Mouse (Mus musculus) hindbrain, embryonic 13.5 days (tissue): ENCODE measurements around the gene Fam110a. TPM values are rescaled to one million over a fixed set of nuclear protein-coding genes. Genes with fewer than 3 reads are reported as not detected.

Experiments used
- ATAC-seq: fragments of 200-750 bp; cut with Nextera tagmentation; 2 replicates; pipeline ENCODE4 v1.8.0; 2017; ENCODE audit warnings: moderate TSS enrichment; ENCODE audit not compliant: low FRiP score
- H3K27ac ChIP-seq: fragments of 300-500 bp; sonication (generic); 2 replicates; pipeline ENCODE4 v1.5.1; 2015; ENCODE audit warnings: inconsistent platforms, mild to moderate bottlenecking, moderate library complexity
- H3K27me3 ChIP-seq: fragments of 300-500 bp; sonication (generic); 2 replicates; pipeline ENCODE4 v1.6.1; 2015; ENCODE audit warnings: mild to moderate bottlenecking, inconsistent platforms
- H3K36me3 ChIP-seq: fragments of 300-500 bp; sonication (generic); 2 replicates; pipeline ENCODE4 v1.6.1; 2015; ENCODE audit warnings: mild to moderate bottlenecking, inconsistent platforms
- H3K4me1 ChIP-seq: fragments of 300-500 bp; sonication (generic); replicated peaks from 2 replicates; pipeline ENCODE4 v1.6.1; 2015; ENCODE audit warnings: inconsistent platforms
- H3K4me2 ChIP-seq: fragments of 300-500 bp; sonication (generic); 2 replicates; pipeline ENCODE4 v1.6.1; 2015; ENCODE audit warnings: inconsistent platforms, mild to moderate bottlenecking, moderate library complexity
- H3K4me3 ChIP-seq: fragments of 300-500 bp; sonication (generic); 2 replicates; pipeline ENCODE4 v1.5.1; 2015; ENCODE audit warnings: mild to moderate bottlenecking, inconsistent platforms
- H3K9ac ChIP-seq: fragments of 300-500 bp; sonication (generic); 2 replicates; pipeline ENCODE4 v1.6.1; 2015; ENCODE audit warnings: mild to moderate bottlenecking, inconsistent platforms
- H3K9me3 ChIP-seq: fragments of 300-500 bp; sonication (generic); 2 replicates; pipeline ENCODE4 v1.6.1; 2016; ENCODE audit warnings: inconsistent platforms
- WGBS: fragments of 180-500 bp; shearing (Covaris S2); methylation state at CpG from one replicate; pipeline ENCODE4 v1.1.7; 2015; 5-methylcytosine and 5-hydroxymethylcytosine counted together
- polyA plus RNA-seq: library from polyadenylated mRNA; unstranded; fragments of >200 nt; fragmentation: Nextera tagmentation; extraction: Ambion mirVana; gene quantifications from 2 replicates; pipeline ENCODE4 v1.2.1, GENCODE M21; 2015

Gene Fam110a
- polyA plus RNA-seq, 1 experiment from 2014 or later = 71.4 TPM

DNA sequence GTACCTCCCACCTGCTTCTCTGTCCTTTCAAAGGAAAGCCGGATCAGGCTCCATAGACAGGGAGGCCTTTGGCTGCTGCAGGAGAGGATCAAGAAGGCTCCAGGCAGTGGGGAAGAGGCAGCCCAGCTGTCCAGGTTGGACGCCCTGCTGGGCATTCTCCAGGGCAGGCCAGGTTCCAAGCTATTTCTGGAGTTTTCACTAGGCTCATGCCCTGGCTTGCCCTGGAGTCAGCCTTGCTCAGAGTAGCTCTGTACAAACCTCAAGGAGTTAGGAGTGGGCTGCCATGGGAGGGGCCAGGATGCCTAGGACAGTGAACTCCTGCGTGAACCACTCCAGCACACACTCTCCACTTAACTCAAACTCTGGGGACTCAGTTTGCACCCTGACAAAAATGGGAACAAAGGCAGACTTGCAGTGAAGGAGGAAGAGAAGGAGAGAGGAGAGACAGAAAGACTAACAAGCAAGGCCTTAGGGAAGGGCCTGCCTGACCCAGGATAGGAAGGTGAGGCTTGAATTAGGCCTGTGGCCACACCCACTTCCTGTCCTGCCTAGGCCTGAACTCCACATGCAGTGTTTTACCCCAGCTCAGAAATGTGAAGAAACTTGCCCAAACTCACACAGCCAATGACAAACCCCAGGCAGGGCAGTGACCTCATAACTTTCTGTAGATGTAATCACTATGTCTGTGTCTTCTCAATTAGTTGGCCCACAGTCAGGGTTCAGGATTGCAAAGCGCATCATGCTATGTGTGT, 2.2 kb downstream of the Fam110a start:
- no peak for ATAC-seq
- H3K27ac ChIP-seq = no peak overlapping the region
- 0 out of 2 replicates have a peak, but pooled peaks cover 11% of the 10 kb centered on the region for H3K27me3 ChIP-seq
- H3K9ac ChIP-seq = 0 out of 2 replicates have a peak overlapping the region, but pooled peaks have one; percentile 35
- H3K4me1 ChIP-seq = peaks cover 60% of the 10 kb centered on the region
- H3K9me3 ChIP-seq = no peaks in the 10 kb centered on the region
- H3K36me3 ChIP-seq = no peaks in the 10 kb centered on the region
- no peak overlapping the region for H3K4me3 ChIP-seq
- H3K4me2 ChIP-seq = no peak overlapping the region
- WGBS = 81% methylated on average over 4 of the region's 4 CpGs

DNA sequence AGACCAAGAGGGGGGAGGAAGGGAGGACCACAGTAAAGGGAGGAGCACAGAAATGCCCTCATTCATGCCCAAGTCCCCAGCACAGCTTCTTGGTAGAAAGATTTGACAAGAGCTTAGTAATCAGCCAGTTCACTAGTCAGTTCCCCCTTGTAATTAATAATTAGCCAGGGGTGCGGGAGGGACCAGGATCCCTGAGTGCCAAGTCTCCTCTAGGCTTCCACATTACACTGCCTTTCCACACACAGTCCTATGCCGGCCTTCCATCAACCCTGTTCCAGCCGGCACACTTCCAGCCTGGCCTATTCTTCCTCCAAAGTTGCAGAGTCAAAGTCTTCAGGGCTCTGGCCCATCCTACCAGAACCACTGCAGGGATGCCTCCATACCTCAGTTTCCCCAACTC, 4.0 kb downstream of the Fam110a start:
- H3K4me2 ChIP-seq = no peak overlapping the region
- no peak for ATAC-seq
- 78% methylated on average over 3 of the region's 3 CpGs for WGBS
- no peaks in the 10 kb centered on the region for H3K36me3 ChIP-seq
- 0 out of 2 replicates have a peak, but pooled peaks cover 11% of the 10 kb centered on the region for H3K27me3 ChIP-seq
- H3K4me1 ChIP-seq = peaks cover 75% of the 10 kb centered on the region
- no peaks in the 10 kb centered on the region for H3K9me3 ChIP-seq
- no peak overlapping the region for H3K9ac ChIP-seq
- H3K4me3 ChIP-seq = no peak overlapping the region
- H3K27ac ChIP-seq = no peak overlapping the region

DNA sequence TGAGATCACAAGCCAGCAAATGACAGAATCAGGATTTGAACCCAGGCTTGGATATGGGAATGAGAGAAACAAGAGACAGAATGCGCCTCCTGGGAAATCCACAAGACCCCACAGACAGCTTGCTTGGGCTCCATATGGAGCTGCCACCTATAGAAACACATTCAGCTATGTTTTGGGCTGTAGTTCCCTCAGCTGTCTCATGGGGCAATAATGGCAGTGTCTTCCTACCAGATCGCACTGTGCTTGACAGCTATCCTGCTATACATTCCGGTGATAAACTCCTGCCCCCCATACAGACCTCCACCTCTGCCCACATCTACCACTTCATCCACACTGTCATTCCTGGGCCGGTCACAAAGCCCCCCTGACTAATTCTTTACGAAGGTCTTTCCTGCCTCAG, 4.7 kb downstream of the Fam110a start:
- Histone ChIP-seq H3K4me1 (peaks cover 76% of the 10 kb centered on the region), H3K4me2 (no peak overlapping the region), H3K4me3 (no peak overlapping the region), H3K27me3 (0 out of 2 replicates have a peak, but pooled peaks cover 11% of the 10 kb centered on the region), H3K9ac (no peak overlapping the region), H3K9me3 (no peaks in the 10 kb centered on the region), H3K36me3 (no peaks in the 10 kb centered on the region), H3K27ac (no peak overlapping the region)
- ATAC-seq = no peak
- WGBS = 90% methylated on average over 5 of the region's 5 CpGs

DNA sequence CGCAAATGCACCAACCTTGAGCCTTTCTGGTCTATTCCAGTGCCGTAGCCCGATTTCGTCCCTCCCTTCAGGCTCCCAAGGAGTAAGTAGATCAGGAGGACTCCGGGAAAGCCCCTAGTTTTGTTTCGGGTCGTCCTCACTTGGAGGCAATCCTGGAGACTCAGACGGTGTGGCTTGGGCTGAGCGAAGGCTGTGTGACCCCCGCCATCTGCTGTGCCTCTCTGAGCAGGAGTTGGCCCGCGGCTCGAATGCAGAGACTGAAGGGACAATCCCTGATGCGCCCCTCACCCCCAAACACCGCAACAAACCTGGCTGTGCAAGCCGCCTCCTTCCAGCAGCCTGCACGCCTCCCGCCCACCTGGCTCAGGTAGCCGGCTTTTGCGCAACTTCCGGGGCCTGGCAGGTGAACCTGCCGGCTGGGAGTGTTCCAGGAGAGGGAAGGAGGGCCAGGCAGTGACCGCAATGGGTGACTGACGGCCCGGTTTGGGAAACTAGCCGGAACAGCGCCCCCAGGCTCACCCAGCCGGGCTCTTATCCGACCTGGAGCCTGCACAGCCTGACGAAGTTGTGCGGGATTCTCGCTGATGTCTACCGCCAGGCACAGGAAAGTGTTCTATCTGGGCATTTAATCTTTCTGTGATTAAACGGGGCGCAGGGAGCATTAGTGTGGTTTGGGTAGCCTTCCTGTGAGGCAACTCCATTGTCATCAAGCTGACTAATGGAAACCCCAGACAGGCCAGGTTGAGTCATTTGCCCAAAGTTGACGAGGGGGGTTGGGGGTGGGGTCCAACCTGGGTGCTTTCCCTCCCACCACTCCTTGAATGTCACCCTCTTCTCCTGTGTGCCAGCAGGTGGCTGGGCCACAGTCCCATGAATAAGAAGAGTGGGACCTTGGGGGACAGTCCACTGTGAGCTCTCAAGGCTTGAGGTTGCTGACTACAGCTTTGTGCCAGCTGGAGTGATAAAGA, 6.1 kb downstream of the Fam110a start:
- Histone ChIP-seq H3K4me2 (peak overlapping the region; percentile 58), H3K27me3 (0 out of 2 replicates have a peak, but pooled peaks cover 11% of the 10 kb centered on the region), H3K4me1 (peaks cover 79% of the 10 kb centered on the region), H3K27ac (peak overlapping the region; percentile 76), H3K9ac (peak overlapping the region; percentile 68), H3K36me3 (0 out of 2 replicates have a peak, but pooled peaks cover 3% of the 10 kb centered on the region), H3K4me3 (peak overlapping the region; percentile 36), H3K9me3 (no peaks in the 10 kb centered on the region)
- no peak for ATAC-seq
- 5% methylated on average over 36 of the region's 36 CpGs for WGBS

DNA sequence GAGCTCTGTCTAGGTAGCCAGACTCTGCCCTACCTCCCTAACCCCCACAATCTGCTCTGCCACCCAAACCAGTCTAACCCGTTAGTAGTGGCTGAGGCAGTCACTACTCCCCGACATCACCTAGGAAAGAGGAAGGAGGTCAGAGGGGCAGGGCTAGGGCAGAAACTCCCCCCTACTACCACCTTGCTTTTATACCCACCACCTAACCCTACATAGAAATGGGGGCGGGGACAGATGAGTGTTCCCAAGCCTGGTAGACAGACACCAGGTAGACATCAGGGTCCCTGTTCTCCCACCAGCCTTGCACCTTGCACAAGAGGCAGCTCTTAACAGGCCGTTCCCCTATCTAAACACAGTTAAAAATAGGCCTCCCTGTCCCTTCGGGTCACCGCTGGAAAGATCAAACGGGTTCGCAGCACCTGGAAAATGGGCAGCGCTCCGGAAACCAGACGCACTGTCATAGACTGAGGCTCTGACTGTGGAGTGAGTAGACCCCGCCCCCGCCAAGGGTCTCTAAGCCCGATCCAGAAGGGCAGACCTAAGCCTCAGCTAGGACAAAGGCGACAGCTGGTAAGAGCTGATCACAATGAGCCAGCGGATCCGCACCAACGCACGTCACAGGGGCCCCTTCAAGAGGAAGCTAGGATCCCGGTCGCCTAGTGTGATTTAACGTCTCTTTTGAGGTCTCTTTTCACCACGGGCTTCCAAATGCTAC, 7.0 kb downstream of the Fam110a start:
- Histone ChIP-seq H3K4me3 (peak overlapping the region; percentile 36), H3K9ac (peak overlapping the region; percentile 68), H3K9me3 (no peaks in the 10 kb centered on the region), H3K27ac (peak overlapping the region; percentile 76), H3K36me3 (0 out of 2 replicates have a peak, but pooled peaks cover 3% of the 10 kb centered on the region), H3K4me2 (peak overlapping the region; percentile 58), H3K27me3 (0 out of 2 replicates have a peak, but pooled peaks cover 11% of the 10 kb centered on the region), H3K4me1 (peaks cover 80% of the 10 kb centered on the region)
- peak; percentile 35; the same call in 1 of the 2 replicates for ATAC-seq
- WGBS = 13% methylated on average over 23 of the region's 23 CpGs

DNA sequence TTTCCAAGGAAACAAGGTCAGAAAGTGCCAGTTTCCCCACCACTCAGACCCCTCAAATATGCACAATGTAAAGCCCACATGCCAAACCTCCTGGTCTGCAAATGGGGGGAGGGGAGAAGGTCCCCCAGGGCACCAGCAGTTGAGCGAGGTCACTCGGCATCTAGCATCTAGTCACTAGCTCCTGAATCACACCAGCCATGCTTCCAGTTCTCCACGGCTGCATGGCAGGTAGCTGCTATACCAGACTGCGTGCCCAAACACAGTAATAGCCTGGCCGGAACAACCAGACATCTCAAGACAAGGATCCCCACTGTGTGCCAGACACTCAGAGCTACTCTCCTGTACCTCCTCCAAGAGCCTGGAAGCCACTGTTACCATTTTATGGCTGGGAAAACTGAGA, 8.3 kb downstream of the Fam110a start:
- Histone ChIP-seq H3K4me2 (no peak overlapping the region; the same call in 1 of the 2 replicates), H3K9ac (no peak overlapping the region), H3K4me1 (peaks cover 80% of the 10 kb centered on the region), H3K27ac (no peak overlapping the region), H3K4me3 (no peak overlapping the region), H3K27me3 (0 out of 2 replicates have a peak, but pooled peaks cover 11% of the 10 kb centered on the region), H3K36me3 (0 out of 2 replicates have a peak, but pooled peaks cover 3% of the 10 kb centered on the region), H3K9me3 (no peaks in the 10 kb centered on the region)
- WGBS = 81% methylated on average over 5 of the region's 5 CpGs
- ATAC-seq = no peak

DNA sequence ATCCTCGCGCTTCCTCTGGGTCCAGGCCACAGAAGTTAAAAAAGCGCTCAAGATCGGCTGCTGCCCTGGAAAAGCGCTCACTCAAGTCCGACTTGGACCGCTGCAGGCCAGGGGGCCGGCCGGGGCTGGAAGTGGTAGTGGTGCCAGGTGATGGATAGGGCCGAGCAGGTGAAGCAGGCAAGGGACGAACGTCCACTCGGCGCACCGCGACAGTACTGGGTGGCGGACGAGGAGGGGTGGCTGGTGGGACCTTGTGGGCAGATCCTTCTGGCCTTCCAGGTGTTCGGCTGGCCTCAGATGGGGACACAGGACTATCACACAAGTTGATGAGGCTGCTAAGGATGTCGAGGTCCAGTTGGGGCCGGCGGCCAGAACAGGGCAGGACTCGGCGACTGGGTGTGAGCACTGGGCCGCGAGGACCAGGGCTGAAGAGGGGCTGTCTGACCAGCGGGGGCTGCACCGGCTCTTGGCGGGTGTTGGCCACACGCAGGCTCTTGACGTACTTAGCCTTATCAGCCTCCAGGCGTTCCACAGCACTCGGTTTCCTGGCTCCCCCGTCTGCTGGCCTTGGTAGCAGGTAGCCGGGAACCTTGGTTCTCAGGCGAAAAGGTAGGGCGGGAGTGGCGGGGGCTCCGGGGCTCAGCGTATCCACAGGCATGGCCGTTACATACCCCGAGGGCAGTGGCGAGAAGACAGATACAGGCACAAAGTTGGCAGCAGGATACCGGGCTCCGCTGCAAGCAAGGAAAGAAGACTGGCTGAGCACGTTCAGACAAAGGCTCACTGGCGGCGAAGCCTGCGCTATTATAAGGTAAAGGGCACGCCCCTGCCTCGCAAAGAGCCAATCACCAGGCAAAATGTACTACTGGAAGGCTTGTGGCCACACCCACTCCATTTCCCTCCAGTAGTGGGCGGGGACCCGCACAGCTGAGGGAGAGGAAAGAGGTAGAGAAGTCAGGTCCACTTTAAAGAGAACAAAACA, 9.5 kb downstream of the Fam110a start:
- Histone ChIP-seq H3K36me3 (0 out of 2 replicates have a peak, but pooled peaks cover 3% of the 10 kb centered on the region), H3K4me3 (peak overlapping the region; percentile 49), H3K9ac (peak overlapping the region; percentile 88), H3K9me3 (no peaks in the 10 kb centered on the region), H3K4me2 (peak overlapping the region; percentile 83), H3K27me3 (0 out of 2 replicates have a peak, but pooled peaks cover 11% of the 10 kb centered on the region), H3K4me1 (peaks cover 83% of the 10 kb centered on the region), H3K27ac (peak overlapping the region; percentile 94)
- 43% methylated on average over 53 of the region's 53 CpGs for WGBS
- ATAC-seq = peak; percentile 85

DNA sequence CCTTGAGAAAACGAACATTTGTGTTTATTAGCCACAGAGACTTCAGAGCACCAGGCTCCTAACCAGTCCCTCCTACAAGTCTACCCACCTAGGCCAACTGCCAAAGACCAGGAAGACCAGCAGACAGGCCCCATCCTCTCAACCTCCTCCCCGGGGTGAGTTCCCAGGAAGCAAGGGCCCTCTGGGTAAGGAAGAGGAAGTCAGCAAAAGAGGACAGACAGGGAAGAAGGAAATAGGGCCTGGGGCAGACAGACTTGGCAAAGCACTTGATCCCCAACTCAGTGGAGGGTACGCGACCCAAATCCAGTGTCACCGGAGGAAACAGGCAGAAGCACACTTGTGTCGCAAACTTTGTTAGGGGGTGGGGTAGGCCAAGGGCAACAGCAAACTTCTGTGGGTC, 10.6 kb downstream of the Fam110a start:
- Histone ChIP-seq H3K9me3 (no peaks in the 10 kb centered on the region), H3K9ac (peak overlapping the region; percentile 88), H3K27ac (0 out of 2 replicates have a peak overlapping the region, but pooled peaks have one; percentile 94), H3K27me3 (0 out of 2 replicates have a peak, but pooled peaks cover 6% of the 10 kb centered on the region), H3K36me3 (0 out of 2 replicates have a peak, but pooled peaks cover 3% of the 10 kb centered on the region), H3K4me2 (peak overlapping the region; percentile 83), H3K4me3 (peak overlapping the region; percentile 49), H3K4me1 (peaks cover 85% of the 10 kb centered on the region)
- ATAC-seq = no peak
- WGBS = 92% methylated on average over 6 of the region's 6 CpGs

DNA sequence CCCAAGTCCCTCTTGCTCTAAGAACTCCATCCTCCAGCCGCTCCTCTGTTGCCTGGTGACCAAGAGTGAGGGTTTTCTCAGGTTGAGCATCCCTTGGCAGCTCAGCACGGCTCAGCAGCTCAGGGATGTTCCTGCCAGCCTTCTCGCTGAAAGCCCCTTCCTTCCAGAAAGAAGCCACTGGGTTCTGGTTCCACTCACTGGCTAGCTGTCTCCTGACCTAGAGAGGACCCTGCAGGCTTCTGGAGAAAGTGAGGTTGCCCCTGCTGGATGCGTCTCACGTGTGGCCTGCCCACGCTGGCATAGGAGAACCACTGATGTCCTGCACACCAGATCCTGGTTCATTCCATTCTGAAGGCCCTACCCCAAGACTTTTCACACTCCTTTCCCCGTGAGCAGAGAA, 11.0 kb downstream of the Fam110a start:
- H3K4me1 ChIP-seq = peaks cover 85% of the 10 kb centered on the region
- peak overlapping the region; percentile 83 for H3K4me2 ChIP-seq
- ATAC-seq = no peak
- 85% methylated on average over 7 of the region's 7 CpGs for WGBS
- H3K9ac ChIP-seq = peak overlapping the region; percentile 60
- H3K27me3 ChIP-seq = 0 out of 2 replicates have a peak, but pooled peaks cover 5% of the 10 kb centered on the region
- H3K36me3 ChIP-seq = 0 out of 2 replicates have a peak, but pooled peaks cover 3% of the 10 kb centered on the region
- H3K4me3 ChIP-seq = peak overlapping the region; percentile 49
- no peaks in the 10 kb centered on the region for H3K9me3 ChIP-seq
- peak overlapping the region; percentile 87 for H3K27ac ChIP-seq

DNA sequence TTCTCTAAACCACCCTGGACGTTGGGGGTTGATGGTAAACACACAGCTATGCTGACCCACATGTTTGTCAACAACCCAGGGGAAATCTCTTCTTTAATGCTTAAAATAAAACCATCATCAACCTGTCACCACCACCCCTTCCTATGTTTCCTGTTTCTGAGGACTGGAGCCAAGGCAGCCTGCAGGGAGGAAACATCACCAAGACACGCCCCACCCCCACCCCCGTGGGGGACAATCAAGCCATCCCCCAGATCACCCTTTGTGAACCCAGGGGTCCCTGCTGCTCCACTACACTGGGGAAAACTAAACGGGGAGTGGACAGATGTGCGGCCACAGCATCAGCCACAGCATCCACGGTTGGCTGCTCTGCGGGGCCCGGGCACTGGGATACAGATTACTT, 11.6 kb downstream of the Fam110a start:
- Histone ChIP-seq H3K9ac (peak overlapping the region; percentile 60), H3K9me3 (no peaks in the 10 kb centered on the region), H3K27me3 (0 out of 2 replicates have a peak, but pooled peaks cover under 1% of the 10 kb centered on the region), H3K36me3 (0 out of 2 replicates have a peak, but pooled peaks cover 3% of the 10 kb centered on the region), H3K4me1 (peaks cover 84% of the 10 kb centered on the region), H3K4me2 (peak overlapping the region; percentile 83), H3K4me3 (peak overlapping the region; percentile 49), H3K27ac (peak overlapping the region; percentile 87)
- 62% methylated on average over 8 of the region's 8 CpGs for WGBS
- no peak for ATAC-seq
